Mouse (Mus musculus) E14TG2a.4 (cell line): ENCODE measurements around the gene Tmcc1.

Experiments
- H3K27me3 ChIP-seq: 2 replicates; pipeline ENCODE4 v1.6.1; 2014; ENCODE audit warnings: low read length, control low read depth; ENCODE audit not compliant: insufficient read depth
- H3K36me3 ChIP-seq: 2 replicates; pipeline ENCODE4 v1.6.1; 2014; ENCODE audit warnings: low read length, control low read depth; ENCODE audit not compliant: insufficient read depth
- H3K4me1 ChIP-seq: replicated peaks from 2 replicates; pipeline ENCODE4 v1.6.1; 2014; ENCODE audit warnings: low read depth, low read length, control low read depth
- H3K4me3 ChIP-seq: replicated peaks from 2 replicates; pipeline ENCODE4 v1.5.1; 2014; ENCODE audit warnings: mild to moderate bottlenecking, low read length
- H3K9me3 ChIP-seq: 2 replicates; pipeline ENCODE4 v1.6.1; 2014; ENCODE audit warnings: low read length, control low read depth
- CTCF ChIP-seq: conservative IDR thresholded peaks from 2 replicates; pipeline ENCODE4 v1.5.1; 2014; ENCODE audit warnings: low read length
- NANOG ChIP-seq: IDR thresholded peaks from 2 replicates; pipeline ENCODE4 v1.6.1; 2014; ENCODE audit warnings: borderline replicate concordance, low read length, mixed read lengths
- POU5F1 ChIP-seq: IDR thresholded peaks from 2 replicates; pipeline ENCODE4 v1.6.1; 2014; ENCODE audit warnings: low read length, borderline replicate concordance

Gene Tmcc1

DNA sequence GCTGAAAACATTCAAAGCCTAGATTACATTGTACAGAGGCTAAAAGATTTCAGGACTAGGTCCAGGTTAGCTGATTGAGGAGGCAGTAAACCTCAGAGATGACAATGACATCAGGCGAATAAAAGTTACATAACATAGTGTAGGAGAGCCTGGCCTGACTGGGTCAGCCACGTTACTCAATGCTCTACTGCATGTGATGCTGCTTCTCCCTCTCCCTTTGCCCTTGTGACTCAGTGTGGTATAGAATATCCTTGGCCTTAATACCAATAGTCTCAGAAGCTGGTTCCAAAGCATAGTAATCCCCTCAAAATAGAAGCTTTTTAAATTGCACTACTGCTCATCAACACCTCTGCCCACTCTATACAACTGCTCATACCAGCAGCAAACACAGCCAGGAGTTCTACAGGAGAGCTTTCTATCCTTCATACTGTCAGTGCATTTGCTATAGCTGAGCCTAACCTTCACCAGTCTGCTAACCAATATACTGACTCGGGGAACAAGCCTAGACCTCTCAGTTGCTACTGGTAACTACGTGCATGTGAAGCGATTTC is 155.9 kb downstream of the Tmcc1 start:
- Histone ChIP-seq H3K4me3 (no peak overlapping the region), H3K9me3 (no peaks in the 10 kb centered on the region), H3K36me3 (no peaks in the 10 kb centered on the region), H3K4me1 (no peaks in the 10 kb centered on the region; the same call in 1 of the 2 replicates), H3K27me3 (no peaks in the 10 kb centered on the region)
- TF ChIP-seq NANOG = no peak
- TF ChIP-seq POU5F1 = no peak
- TF ChIP-seq CTCF = no peak

DNA sequence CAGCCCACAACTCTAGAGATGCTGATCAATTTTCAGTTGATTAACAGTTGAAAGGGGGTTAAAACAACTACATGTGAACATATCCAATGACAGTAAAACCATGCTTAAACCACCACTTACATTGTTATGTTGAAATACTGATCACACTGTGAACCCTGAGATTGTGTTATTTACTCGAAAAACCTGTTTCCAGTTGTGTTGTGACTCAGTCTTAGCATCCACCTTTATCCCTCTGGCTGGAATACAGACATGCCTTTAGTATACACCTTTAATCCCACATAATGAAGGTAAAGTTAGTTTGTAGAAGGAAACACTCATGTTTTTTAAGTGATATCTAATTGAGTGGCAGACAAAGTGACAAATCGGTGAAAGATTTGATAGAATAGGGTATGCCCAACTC is 156.7 kb downstream of the Tmcc1 start:
- no peak overlapping the region for H3K4me3 ChIP-seq
- no peaks in the 10 kb centered on the region for H3K36me3 ChIP-seq
- no peak for TF ChIP-seq POU5F1
- TF ChIP-seq CTCF = no peak
- TF ChIP-seq NANOG = no peak
- H3K27me3 ChIP-seq = no peaks in the 10 kb centered on the region
- H3K9me3 ChIP-seq = no peaks in the 10 kb centered on the region
- peaks cover 7% of the 10 kb centered on the region for H3K4me1 ChIP-seq

DNA sequence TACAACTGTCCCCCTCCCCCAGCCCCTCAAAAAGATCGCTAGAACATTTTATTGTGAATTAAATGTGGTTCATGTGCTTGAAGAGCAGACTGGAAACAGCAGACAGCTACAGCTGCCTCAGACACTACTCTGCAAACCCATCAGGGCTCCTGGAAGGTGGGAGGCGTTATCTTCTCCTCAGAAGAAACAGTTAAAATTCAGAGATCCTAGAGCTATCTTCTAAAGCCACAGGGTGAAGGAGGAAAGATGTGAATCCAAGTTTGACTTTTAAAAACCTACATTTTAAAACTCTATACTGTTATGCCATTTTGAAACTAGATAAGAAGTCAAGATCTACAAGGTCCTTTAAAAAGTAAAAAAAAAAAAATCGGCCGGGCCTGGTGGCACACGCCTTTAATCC is 162.2 kb downstream of the Tmcc1 start:
- no peak overlapping the region for H3K4me3 ChIP-seq
- no peaks in the 10 kb centered on the region for H3K9me3 ChIP-seq
- TF ChIP-seq CTCF = no peak
- no peak for TF ChIP-seq NANOG
- TF ChIP-seq POU5F1 = no peak
- peaks cover 10% of the 10 kb centered on the region for H3K4me1 ChIP-seq
- no peaks in the 10 kb centered on the region for H3K36me3 ChIP-seq
- H3K27me3 ChIP-seq = no peaks in the 10 kb centered on the region

DNA sequence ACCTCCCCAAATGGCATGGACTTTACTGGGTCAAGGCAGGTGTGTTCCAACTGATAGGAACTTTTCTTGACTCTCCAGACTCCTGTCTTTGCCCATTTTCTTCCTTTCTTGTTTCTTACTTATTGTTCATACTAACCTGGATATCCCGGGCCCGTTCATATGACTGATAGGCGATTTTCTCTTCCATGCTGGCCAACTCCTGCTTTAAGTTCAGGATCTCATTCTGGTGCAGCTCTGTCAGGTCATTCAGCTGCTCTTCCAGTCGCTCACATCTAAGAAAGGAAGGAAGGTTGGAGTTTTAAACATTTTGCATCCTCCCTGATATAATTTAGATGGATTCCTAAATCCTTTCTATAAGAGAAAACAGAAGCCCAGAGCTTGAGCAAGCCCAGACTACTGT is 168.6 kb downstream of the Tmcc1 start:
- no peaks in the 10 kb centered on the region for H3K9me3 ChIP-seq
- peaks cover 11% of the 10 kb centered on the region; the same call in 1 of the 2 replicates for H3K36me3 ChIP-seq
- H3K27me3 ChIP-seq = no peaks in the 10 kb centered on the region
- H3K4me1 ChIP-seq = 0 out of 2 replicates have a peak, but pooled peaks cover 2% of the 10 kb centered on the region
- TF ChIP-seq NANOG = no peak
- TF ChIP-seq CTCF = no peak
- TF ChIP-seq POU5F1 = no peak
- no peak overlapping the region for H3K4me3 ChIP-seq

DNA sequence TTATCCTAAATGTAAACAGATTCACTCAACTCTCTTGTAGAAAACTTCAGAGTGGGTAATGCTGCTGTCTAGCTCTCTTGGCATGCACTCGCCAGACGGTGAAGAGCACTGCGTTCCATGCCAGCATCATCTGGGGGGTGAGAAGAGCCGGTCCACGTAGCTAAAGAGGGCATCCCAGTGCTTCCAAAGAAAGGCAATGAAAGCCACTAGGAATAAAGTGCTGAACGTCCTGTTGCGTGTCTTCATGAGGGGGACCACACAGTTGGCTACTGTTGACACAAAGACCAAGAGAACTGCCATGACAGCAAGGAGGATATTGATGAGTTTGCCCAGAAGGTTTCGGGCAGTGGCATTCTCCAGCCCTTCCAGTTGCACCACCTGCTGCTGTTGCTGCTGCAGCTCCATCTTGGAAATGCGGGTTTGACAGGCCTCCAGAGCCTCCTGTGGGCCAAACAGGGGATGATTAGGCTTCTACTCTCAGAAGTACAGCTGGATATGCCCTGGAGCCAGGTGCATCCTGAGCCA is 171.3 kb downstream of the Tmcc1 start:
- H3K4me3 ChIP-seq = no peak overlapping the region
- no peaks in the 10 kb centered on the region for H3K27me3 ChIP-seq
- H3K4me1 ChIP-seq = no peaks in the 10 kb centered on the region
- H3K9me3 ChIP-seq = no peaks in the 10 kb centered on the region
- no peak for TF ChIP-seq POU5F1
- H3K36me3 ChIP-seq = peaks cover 11% of the 10 kb centered on the region; the same call in 1 of the 2 replicates

DNA sequence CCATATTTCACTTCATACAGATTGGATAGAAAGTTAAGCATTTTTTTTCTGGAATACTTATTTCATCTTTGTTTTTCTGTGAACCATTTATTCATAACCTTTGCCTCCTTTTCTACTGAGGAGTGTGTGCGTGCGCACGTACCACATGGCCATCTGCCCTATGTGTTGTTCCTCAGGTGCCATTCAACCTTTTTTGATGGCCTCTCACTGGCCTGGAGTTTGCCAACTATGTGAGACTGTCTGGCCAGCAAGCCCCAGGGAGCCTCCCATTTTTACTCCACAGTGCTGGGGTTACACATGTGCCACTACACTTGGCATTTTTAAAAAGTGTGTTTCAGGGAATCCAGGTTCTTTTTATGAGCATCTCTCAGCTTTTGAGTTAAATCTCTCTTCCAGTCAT is 177.4 kb downstream of the Tmcc1 start:
- no peak overlapping the region for H3K4me3 ChIP-seq
- H3K4me1 ChIP-seq = peaks cover 14% of the 10 kb centered on the region; the same call in 1 of the 2 replicates
- TF ChIP-seq POU5F1 = no peak
- TF ChIP-seq CTCF = no peak
- TF ChIP-seq NANOG = no peak
- H3K9me3 ChIP-seq = no peaks in the 10 kb centered on the region
- no peaks in the 10 kb centered on the region for H3K36me3 ChIP-seq
- H3K27me3 ChIP-seq = no peaks in the 10 kb centered on the region

DNA sequence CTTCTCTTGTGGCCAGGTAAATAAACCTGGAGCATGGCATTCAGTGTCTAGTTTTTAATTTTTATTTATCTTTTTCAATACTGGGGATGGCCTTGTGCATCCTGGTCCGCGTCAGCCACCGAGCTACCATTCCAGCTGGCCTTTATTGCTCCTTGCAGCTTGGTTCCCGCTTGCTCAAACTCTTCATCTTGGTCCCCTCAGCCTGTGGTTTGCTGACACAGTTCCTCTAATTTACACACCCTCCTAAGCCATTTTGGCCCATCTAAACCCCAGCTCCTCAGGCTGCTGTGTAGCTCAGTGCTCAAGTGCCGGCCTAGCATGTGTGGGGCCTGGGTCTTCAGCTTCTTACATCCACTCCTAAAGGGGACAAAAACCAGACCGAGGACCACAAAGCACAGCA is 179.2 kb downstream of the Tmcc1 start:
- peaks cover 3% of the 10 kb centered on the region for H3K27me3 ChIP-seq
- H3K4me1 ChIP-seq = peaks cover 19% of the 10 kb centered on the region
- H3K9me3 ChIP-seq = no peaks in the 10 kb centered on the region
- TF ChIP-seq NANOG (no peak), CTCF (no peak), POU5F1 (no peak)
- no peaks in the 10 kb centered on the region for H3K36me3 ChIP-seq
- H3K4me3 ChIP-seq = no peak overlapping the region

GRCm38 (mm10) chr6:116013687-116014086 is 179.6 kb downstream of the Tmcc1 start:
- H3K9me3 ChIP-seq = no peaks in the 10 kb centered on the region
- H3K4me3 ChIP-seq = no peak overlapping the region
- H3K27me3 ChIP-seq = peaks cover 4% of the 10 kb centered on the region
- H3K36me3 ChIP-seq = no peaks in the 10 kb centered on the region
- peaks cover 20% of the 10 kb centered on the region for H3K4me1 ChIP-seq
- TF ChIP-seq POU5F1 = no peak
- TF ChIP-seq CTCF = no peak
- no peak for TF ChIP-seq NANOG

DNA sequence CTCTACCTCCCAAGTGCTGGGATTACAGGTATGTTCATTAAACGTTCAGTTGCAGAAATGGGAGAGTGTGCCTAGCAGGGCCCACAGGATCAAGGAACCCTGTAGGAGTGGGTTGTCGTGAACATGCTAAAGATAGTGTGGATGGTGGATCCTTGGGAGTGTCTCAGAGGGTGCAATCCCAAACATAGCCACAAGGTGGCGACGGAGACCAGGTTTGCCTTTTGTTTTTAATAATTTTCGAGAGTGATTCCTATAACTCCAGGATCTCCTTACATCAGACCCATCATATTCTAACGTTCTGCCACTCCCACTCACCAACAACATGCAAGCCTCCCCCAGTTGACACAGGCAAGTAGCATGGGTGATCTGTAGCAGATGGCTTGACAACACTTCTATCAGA is 182.7 kb downstream of the Tmcc1 start:
- Histone ChIP-seq H3K36me3 (no peaks in the 10 kb centered on the region), H3K27me3 (peaks cover 21% of the 10 kb centered on the region), H3K4me3 (no peak overlapping the region), H3K9me3 (no peaks in the 10 kb centered on the region), H3K4me1 (peaks cover 43% of the 10 kb centered on the region)
- TF ChIP-seq CTCF (peak; percentile 89), NANOG (no peak), POU5F1 (no peak)
